Mouse (Mus musculus) bone marrow, adult 2 months (tissue): ENCODE data around the gene Gmnc. TPM values are rescaled to one million over a fixed set of nuclear protein-coding genes. Genes with fewer than 3 reads are reported as not detected.

ENCODE experiments used
- H3K27ac ChIP-seq: fragments of 200-500 bp; 2 replicates; pipeline ENCODE4 v1.5.1; 2012; ENCODE audit warnings: low read depth, mild to moderate bottlenecking, control low read depth, inconsistent platforms, low read length; ENCODE audit not compliant: control insufficient read depth, poor library complexity, insufficient read depth
- H3K4me1 ChIP-seq: fragments of 200-500 bp; 2 replicates; pipeline ENCODE4 v1.6.1; 2011; ENCODE audit warnings: low read length; ENCODE audit not compliant: control insufficient read depth, insufficient read depth
- H3K4me3 ChIP-seq: fragments of 200-500 bp; replicated peaks from 2 replicates; pipeline ENCODE3; 2011; ENCODE audit warnings: mild to moderate bottlenecking, low read depth, low read length, control low read depth; ENCODE audit not compliant: control insufficient read depth
- CTCF ChIP-seq: fragments of 200-500 bp; IDR thresholded peaks from 2 replicates; pipeline ENCODE4 v1.5.1; 2011; ENCODE audit warnings: low read length, control low read depth; ENCODE audit not compliant: control insufficient read depth, insufficient read depth
- POLR2A ChIP-seq: fragments of 200-500 bp; IDR thresholded peaks from 2 replicates; pipeline ENCODE4 v1.6.1; 2011; ENCODE audit warnings: low read depth, mild to moderate bottlenecking, control low read depth, low read length, borderline replicate concordance; ENCODE audit not compliant: control insufficient read depth
- WGBS: fragments of 180-500 bp; shearing (Covaris S2); methylation state at CpG from one replicate; pipeline ENCODE4 v1.1.7; 2018; 5-methylcytosine and 5-hydroxymethylcytosine counted together
- polyA plus RNA-seq: library from polyadenylated mRNA; stranded (reverse); fragments of >200 nt; gene quantifications from 2 replicates; pipeline ENCODE4 v1.2.4, GENCODE M21; 2011; ENCODE audit warnings: low replicate concordance; ENCODE audit not compliant: missing spikeins, insufficient read depth, insufficient read length

The Gmnc gene
- polyA plus RNA-seq, 1 experiment, result not detected

GRCm38 (mm10) chr16:26901471-26901870 lies 90.0 kb downstream of the Gmnc start:
- TF ChIP-seq CTCF, result no peak
- no peak for TF ChIP-seq POLR2A
- Histone ChIP-seq H3K4me3 (no peak overlapping the region), H3K4me1 (no peaks in the 10 kb centered on the region), H3K27ac (no peak overlapping the region)
- 48% methylated on average over 4 of the region's 4 CpGs for WGBS

- 32% methylated on average over 4 of the region's 4 CpGs for WGBS
- H3K4me1 ChIP-seq, result no peaks in the 10 kb centered on the region
- TF ChIP-seq POLR2A (no peak), CTCF (no peak)
- H3K4me3 ChIP-seq, result no peak overlapping the region
- H3K27ac ChIP-seq, result no peak overlapping the region
Measured at GRCm38 (mm10) chr16:26886337-26886736, 105.1 kb downstream of the Gmnc start.

- H3K4me1 ChIP-seq, result no peaks in the 10 kb centered on the region
- TF ChIP-seq POLR2A, result no peak
- no peak for TF ChIP-seq CTCF
- 65% methylated on average over 3 of the region's 3 CpGs for WGBS
Measured at GRCm38 (mm10) chr16:26876885-26877284, 114.6 kb downstream of the Gmnc start.

More at GRCm38 (mm10) chr16:26876885-26877284, 114.6 kb downstream of the Gmnc start:
- no peak overlapping the region for H3K27ac ChIP-seq
- no peak overlapping the region for H3K4me3 ChIP-seq
